Comparison of ENCODE assay signal across 12 mouse cellular contexts in the genomic region with DNA sequence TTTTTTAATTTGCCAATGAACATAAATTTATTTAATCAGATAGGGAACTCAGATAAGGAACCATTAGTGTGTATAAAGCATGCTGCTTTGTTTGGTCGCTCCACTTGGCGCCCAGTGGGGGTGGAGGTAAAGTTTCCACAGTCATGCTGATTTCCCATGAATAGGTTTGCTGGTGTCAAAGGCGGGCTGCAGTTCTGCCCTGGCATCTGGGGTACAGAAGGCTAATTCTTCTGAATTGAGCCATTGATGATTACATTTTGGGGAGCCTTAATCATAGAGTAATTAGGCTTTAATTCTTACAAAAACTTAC.
A peak's percentile ranks its signal among the peaks of the same experiment; 100 is the strongest.
DNase-seq lines count a peak whose midpoint lies in the region; ATAC-seq and TF ChIP-seq lines count a peak whose summit lies in the region.
"Had no signal": no experiment of that assay in that cellular context is flagged by ENCODE, and none has a peak within 500 bp of the region (broad histone marks: within the 10 kb centered on the region; RNA-seq: fewer than 3 reads in every experiment).

No protein-coding gene starts in this region.

- intact Hi-C loops in left cerebral cortex, postnatal 14 days (cut with DNase I) = no loop called here
- intact Hi-C loops in left cerebral cortex, postnatal 36 days (cut with DNase I) = no loop called here

- H3K4me1 ChIP-seq in testis, adult 2 months (ENCODE audit: control insufficient read depth, insufficient read depth, low read length) = peaks cover 5% of the 10 kb centered on the region; the same call in 1 of the 2 replicates
- peaks cover 11% of the 10 kb centered on the region for H3K4me1 ChIP-seq in forebrain, embryonic 12.5 days
- no peaks in the 10 kb centered on the region for H3K4me1 ChIP-seq in limb, embryonic 14.5 days (ENCODE audit: control insufficient read depth, insufficient read depth, low read length)

- no peaks in the 10 kb centered on the region for H3K9me3 ChIP-seq in forebrain, embryonic 12.5 days
- no peaks in the 10 kb centered on the region for H3K9me3 ChIP-seq in limb, embryonic 14.5 days (ENCODE audit: control insufficient read depth, low read length)

- no peak for TF ChIP-seq POLR2A in testis, adult 2 months (IDR thresholded peaks at IDR 0.05; ENCODE audit: control insufficient read depth, low read depth, low read length)
- TF ChIP-seq POLR2A in limb, embryonic 14.5 days (IDR thresholded peaks at IDR 0.05; ENCODE audit: borderline replicate concordance, extremely low read depth, insufficient read depth, insufficient read length) = no peak

- no peak overlapping the region for H3K9ac ChIP-seq in forebrain, embryonic 12.5 days
- H3K9ac ChIP-seq in limb, embryonic 14.5 days (ENCODE audit: low read depth, low read length, severe bottlenecking) = no peak overlapping the region

- WGBS in forebrain, embryonic 12.5 days = 0% methylated on average over 3 of the region's 3 CpGs
- 12% methylated on average over 3 of the region's 3 CpGs for WGBS in limb, embryonic 14.5 days

- no peaks in the 10 kb centered on the region for H3K36me3 ChIP-seq in testis, adult 2 months (ENCODE audit: control insufficient read depth, insufficient read depth, low read length)
- no peaks in the 10 kb centered on the region for H3K36me3 ChIP-seq in forebrain, embryonic 12.5 days (replicated peaks)
- H3K36me3 ChIP-seq in limb, embryonic 14.5 days (ENCODE audit: control insufficient read depth, insufficient read depth, low read length) = no peaks in the 10 kb centered on the region

- no peak for TF ChIP-seq CTCF in testis, adult 2 months (IDR thresholded peaks at IDR 0.05; ENCODE audit: control insufficient read depth, insufficient read depth, insufficient replicate concordance, low read depth, low read length)

- no peaks in the 10 kb centered on the region for H3K27me3 ChIP-seq in testis, adult 2 months (ENCODE audit: control insufficient read depth, insufficient read depth, low read length)
- H3K27me3 ChIP-seq in forebrain, embryonic 12.5 days = peaks cover 16% of the 10 kb centered on the region
- H3K27me3 ChIP-seq in limb, embryonic 14.5 days (ENCODE audit: control insufficient read depth, insufficient read depth, low read length) = no peaks in the 10 kb centered on the region

- ATAC-seq in forebrain, embryonic 12.5 days (ENCODE audit: low FRiP score) = peak; percentile 94
- no peak for ATAC-seq in limb, embryonic 14.5 days (ENCODE audit: low FRiP score, low read depth)
- ATAC-seq: intestine, postnatal 0 days had no signal

- H3K4me3 ChIP-seq in testis, adult 2 months (ENCODE audit: control insufficient read depth, low read depth, low read length) = peak overlapping the region; percentile 77
- 0 out of 2 replicates have a peak overlapping the region, but pooled peaks have one; percentile 5 for H3K4me3 ChIP-seq in forebrain, embryonic 12.5 days (replicated peaks)
- no peak overlapping the region for H3K4me3 ChIP-seq in limb, embryonic 14.5 days (replicated peaks; ENCODE audit: low read length)

- DNase-seq in testis, postnatal 10 days (ENCODE audit: low spot score) = no peak
- DNase-seq in limb, embryonic 14.5 days (ENCODE audit: low spot score) = no peak
- DNase-seq in urinary bladder, postnatal 10 days (ENCODE audit: low spot score) = no peak
- DNase-seq in left cerebral cortex, postnatal 14 days (ENCODE audit: low spot score in 2 of 2) = no peak
- DNase-seq in left cerebral cortex, postnatal 36 days (ENCODE audit: low spot score in 2 of 2) = no peak
- DNase-seq: cerebellum, adult 18-20 months; gastrocnemius, postnatal 10 days; lung, adult 18-20 months; thymus, postnatal 14 days had no signal

- H3K4me2 ChIP-seq in forebrain, embryonic 12.5 days = peak overlapping the region; percentile 41
- peak overlapping the region; percentile 27; the same call in 1 of the 2 replicates for H3K4me2 ChIP-seq in limb, embryonic 14.5 days (replicated peaks; ENCODE audit: low read depth, low read length, severe bottlenecking)

- peak overlapping the region; percentile 62; the same call in 1 of the 2 replicates for H3K27ac ChIP-seq in testis, adult 2 months (ENCODE audit: control insufficient read depth, insufficient read depth, low read depth, low read length)
- H3K27ac ChIP-seq in forebrain, embryonic 12.5 days = 0 out of 2 replicates have a peak overlapping the region, but pooled peaks have one; percentile 44
- no peak overlapping the region for H3K27ac ChIP-seq in limb, embryonic 14.5 days (replicated peaks; ENCODE audit: low read depth, low read length)
